Mouse (Mus musculus) hindbrain, embryonic 11.5 days (tissue): ENCODE data around the gene Poc1a. TPM values are rescaled to one million over a fixed set of nuclear protein-coding genes. Genes with fewer than 3 reads are reported as not detected.

Experiments used
- ATAC-seq: fragments of 200-750 bp; cut with Nextera tagmentation; 2 replicates; pipeline ENCODE4 v1.8.0; 2017; ENCODE audit warnings: mild to moderate bottlenecking, moderate TSS enrichment, moderate library complexity; ENCODE audit not compliant: low FRiP score
- DNase-seq: peaks from one replicate; pipeline ENCODE4 v3.0.0-alpha.2; 2015; ENCODE audit warnings: low spot score
- H3K27ac ChIP-seq: fragments of 300-500 bp; sonication (generic); 2 replicates; pipeline ENCODE4 v1.5.1; 2014; ENCODE audit warnings: mild to moderate bottlenecking, low read depth, low read length
- H3K27me3 ChIP-seq: fragments of 300-500 bp; sonication (generic); 2 replicates; pipeline ENCODE4 v1.6.1; 2014; ENCODE audit warnings: mild to moderate bottlenecking, low read length, moderate library complexity, mixed read lengths; ENCODE audit not compliant: control insufficient read depth, insufficient read depth
- H3K36me3 ChIP-seq: fragments of 300-500 bp; sonication (generic); 2 replicates; pipeline ENCODE4 v1.6.1; 2014; ENCODE audit warnings: mild to moderate bottlenecking, low read length, moderate library complexity, mixed read lengths; ENCODE audit not compliant: control insufficient read depth, insufficient read depth
- H3K4me1 ChIP-seq: fragments of 300-500 bp; sonication (generic); replicated peaks from 2 replicates; pipeline ENCODE4 v1.6.1; 2014; ENCODE audit warnings: low read length, mixed read lengths; ENCODE audit not compliant: control insufficient read depth, insufficient read depth
- H3K4me2 ChIP-seq: fragments of 300-500 bp; sonication (generic); replicated peaks from 2 replicates; pipeline ENCODE4 v1.6.1; 2014; ENCODE audit warnings: mild to moderate bottlenecking, low read depth, low read length
- H3K4me3 ChIP-seq: fragments of 300-500 bp; sonication (generic); 2 replicates; pipeline ENCODE4 v1.5.1; 2014; ENCODE audit warnings: low read depth, low read length
- H3K9ac ChIP-seq: fragments of 300-500 bp; sonication (generic); 2 replicates; pipeline ENCODE4 v1.6.1; 2014; ENCODE audit warnings: low read depth, low read length
- H3K9me3 ChIP-seq: fragments of 300-500 bp; sonication (generic); 2 replicates; pipeline ENCODE4 v1.6.1; 2016; ENCODE audit warnings: low read length; ENCODE audit not compliant: control insufficient read depth
- whole genome bisulfite sequencing: fragments of 180-500 bp; shearing (Covaris S2); extraction: QIAGEN DNeasy Blood & Tissue Kit; methylation state at CpG from one replicate; pipeline ENCODE4 v1.1.7; 2014; 5-methylcytosine and 5-hydroxymethylcytosine counted together
- polyA plus RNA-seq: library from polyadenylated mRNA; unstranded; fragments of >200 nt; fragmentation: Nextera tagmentation; extraction: Ambion mirVana; gene quantifications from 2 replicates; pipeline ENCODE4 v1.2.1, GENCODE M21; 2014

Gene Poc1a
- polyA plus RNA-seq, 1 experiment from 2014 or later, result 27.6 TPM

DNA sequence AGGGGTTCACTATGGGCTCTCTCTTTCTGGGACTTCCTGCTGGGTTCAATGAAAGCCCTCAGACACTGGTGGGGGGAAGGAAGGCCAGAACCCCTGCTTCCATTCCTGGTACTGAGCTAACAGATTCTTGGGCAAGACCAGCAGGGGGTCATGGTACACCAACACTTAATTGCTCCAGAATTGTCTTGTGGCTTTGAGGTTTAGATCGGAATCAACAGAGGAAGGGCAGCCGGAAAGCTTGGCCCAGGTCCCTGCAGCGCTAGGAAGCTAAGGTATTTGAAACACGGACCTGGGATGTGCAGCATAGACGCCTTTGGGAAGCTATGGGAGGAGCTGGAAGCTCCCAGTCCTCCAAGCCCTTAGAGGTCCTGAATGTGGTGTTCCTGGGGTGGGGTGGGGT is 21.9 kb upstream of the Poc1a start:
- no peak for ATAC-seq
- no peak overlapping the region for H3K4me2 ChIP-seq
- no peaks in the 10 kb centered on the region for H3K4me1 ChIP-seq
- H3K4me3 ChIP-seq, result no peak overlapping the region
- H3K36me3 ChIP-seq, result no peaks in the 10 kb centered on the region
- no peak overlapping the region for H3K9ac ChIP-seq
- H3K27ac ChIP-seq, result no peak overlapping the region
- no peaks in the 10 kb centered on the region for H3K27me3 ChIP-seq
- H3K9me3 ChIP-seq, result no peaks in the 10 kb centered on the region
- WGBS, result 79% methylated on average over 5 of the region's 5 CpGs
- DNase-seq, result no peak

- no peak for ATAC-seq
- H3K4me3 ChIP-seq, result no peak overlapping the region
- H3K9ac ChIP-seq, result no peak overlapping the region
- H3K36me3 ChIP-seq, result no peaks in the 10 kb centered on the region
- 85% methylated on average over 6 of the region's 6 CpGs for WGBS
- H3K27ac ChIP-seq, result no peak overlapping the region
- no peaks in the 10 kb centered on the region for H3K27me3 ChIP-seq
- no peak overlapping the region for H3K4me2 ChIP-seq
- no peak for DNase-seq
- no peaks in the 10 kb centered on the region for H3K4me1 ChIP-seq
- no peaks in the 10 kb centered on the region for H3K9me3 ChIP-seq
Measured at GRCm38 (mm10) chr9:106261058-106261457, 19.8 kb upstream of the Poc1a start.

DNA sequence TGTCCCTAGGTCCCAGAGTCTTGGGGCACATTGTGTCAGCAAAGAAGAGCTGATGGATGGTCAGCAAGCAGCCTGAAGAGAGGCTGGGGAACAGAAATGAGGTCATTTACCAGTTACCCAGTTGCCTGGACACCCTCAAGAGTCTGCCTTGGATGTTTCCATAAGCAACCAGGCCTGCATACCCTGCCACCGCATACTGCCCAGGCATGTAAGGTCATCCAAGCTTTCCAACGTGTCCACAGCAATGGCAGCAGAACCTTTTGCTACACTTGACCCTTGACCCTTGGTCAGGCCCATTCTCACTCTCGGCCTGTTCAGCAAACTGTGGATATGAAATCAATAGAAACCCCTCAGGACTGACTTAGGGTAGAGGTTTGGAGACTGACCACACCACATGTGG is 19.4 kb upstream of the Poc1a start:
- no peak overlapping the region for H3K27ac ChIP-seq
- ATAC-seq (no peak), DNase-seq (no peak)
- no peaks in the 10 kb centered on the region for H3K9me3 ChIP-seq
- H3K9ac ChIP-seq, result no peak overlapping the region
- H3K4me3 ChIP-seq, result no peak overlapping the region
- no peaks in the 10 kb centered on the region for H3K36me3 ChIP-seq
- no peak overlapping the region for H3K4me2 ChIP-seq
- no peaks in the 10 kb centered on the region for H3K4me1 ChIP-seq
- no peaks in the 10 kb centered on the region for H3K27me3 ChIP-seq
- WGBS, result 79% methylated on average over 3 of the region's 3 CpGs

GRCm38 (mm10) chr9:106262075-106262474 is 18.8 kb upstream of the Poc1a start:
- no peaks in the 10 kb centered on the region for H3K4me1 ChIP-seq
- no peak overlapping the region for H3K9ac ChIP-seq
- H3K36me3 ChIP-seq, result no peaks in the 10 kb centered on the region
- ATAC-seq, result no peak
- no peak overlapping the region for H3K27ac ChIP-seq
- H3K4me2 ChIP-seq, result no peak overlapping the region
- 87% methylated on average over 3 of the region's 3 CpGs for WGBS
- no peaks in the 10 kb centered on the region for H3K27me3 ChIP-seq
- H3K9me3 ChIP-seq, result no peaks in the 10 kb centered on the region
- no peak for DNase-seq
- no peak overlapping the region for H3K4me3 ChIP-seq

- H3K9me3 ChIP-seq, result no peaks in the 10 kb centered on the region
- no peak overlapping the region for H3K4me2 ChIP-seq
- H3K27ac ChIP-seq, result no peak overlapping the region
- no peaks in the 10 kb centered on the region for H3K4me1 ChIP-seq
- DNase-seq (no peak), ATAC-seq (no peak)
- no peak overlapping the region for H3K9ac ChIP-seq
- 80% methylated on average over 9 of the region's 9 CpGs for WGBS
- no peaks in the 10 kb centered on the region for H3K27me3 ChIP-seq
- H3K36me3 ChIP-seq, result no peaks in the 10 kb centered on the region
- no peak overlapping the region for H3K4me3 ChIP-seq
Measured at GRCm38 (mm10) chr9:106263381-106263924, 17.4 kb upstream of the Poc1a start.

- no peaks in the 10 kb centered on the region for H3K36me3 ChIP-seq
- DNase-seq (no peak), ATAC-seq (no peak)
- 87% methylated on average over 12 of the region's 12 CpGs for WGBS
- H3K27me3 ChIP-seq, result no peaks in the 10 kb centered on the region
- H3K4me3 ChIP-seq, result no peak overlapping the region
- no peak overlapping the region for H3K9ac ChIP-seq
- no peak overlapping the region for H3K27ac ChIP-seq
- peaks cover 3% of the 10 kb centered on the region for H3K4me1 ChIP-seq
- no peak overlapping the region for H3K4me2 ChIP-seq
- no peaks in the 10 kb centered on the region for H3K9me3 ChIP-seq
Measured at GRCm38 (mm10) chr9:106265358-106266075, 15.3 kb upstream of the Poc1a start.

GRCm38 (mm10) chr9:106266936-106267657 is 13.8 kb upstream of the Poc1a start:
- Histone ChIP-seq H3K9me3 (no peaks in the 10 kb centered on the region), H3K9ac (no peak overlapping the region), H3K27ac (no peak overlapping the region), H3K36me3 (no peaks in the 10 kb centered on the region), H3K27me3 (no peaks in the 10 kb centered on the region), H3K4me1 (peaks cover 3% of the 10 kb centered on the region), H3K4me3 (no peak overlapping the region), H3K4me2 (no peak overlapping the region)
- ATAC-seq (no peak), DNase-seq (no peak)
- 58% methylated on average over 2 of the region's 2 CpGs for whole genome bisulfite sequencing

- H3K27ac ChIP-seq, result no peak overlapping the region
- H3K4me3 ChIP-seq, result no peak overlapping the region
- ATAC-seq (peak; percentile 38; the same call in 1 of the 2 replicates), DNase-seq (no peak)
- H3K27me3 ChIP-seq, result no peaks in the 10 kb centered on the region
- H3K4me1 ChIP-seq, result peaks cover 3% of the 10 kb centered on the region
- no peak overlapping the region for H3K4me2 ChIP-seq
- no peak overlapping the region for H3K9ac ChIP-seq
- 58% methylated on average over 4 of the region's 4 CpGs for WGBS
- H3K9me3 ChIP-seq, result no peaks in the 10 kb centered on the region
- no peaks in the 10 kb centered on the region for H3K36me3 ChIP-seq
Measured at GRCm38 (mm10) chr9:106268421-106268820, 12.4 kb upstream of the Poc1a start.
